Mouse (Mus musculus) adrenal gland, adult (tissue): ENCODE results near the gene Cnn2.
A peak's percentile ranks its signal among the peaks of the same experiment; 100 is the strongest.

Source experiments
- DNase-seq, 2 experiments: peaks; one replicate each; pipeline ENCODE4 v3.0.0; 2022 to 2023; ENCODE audit warnings: low spot score in 1 of 2; ENCODE audit not compliant: inconsistent age in 2 of 2

Gene Cnn2

DNA sequence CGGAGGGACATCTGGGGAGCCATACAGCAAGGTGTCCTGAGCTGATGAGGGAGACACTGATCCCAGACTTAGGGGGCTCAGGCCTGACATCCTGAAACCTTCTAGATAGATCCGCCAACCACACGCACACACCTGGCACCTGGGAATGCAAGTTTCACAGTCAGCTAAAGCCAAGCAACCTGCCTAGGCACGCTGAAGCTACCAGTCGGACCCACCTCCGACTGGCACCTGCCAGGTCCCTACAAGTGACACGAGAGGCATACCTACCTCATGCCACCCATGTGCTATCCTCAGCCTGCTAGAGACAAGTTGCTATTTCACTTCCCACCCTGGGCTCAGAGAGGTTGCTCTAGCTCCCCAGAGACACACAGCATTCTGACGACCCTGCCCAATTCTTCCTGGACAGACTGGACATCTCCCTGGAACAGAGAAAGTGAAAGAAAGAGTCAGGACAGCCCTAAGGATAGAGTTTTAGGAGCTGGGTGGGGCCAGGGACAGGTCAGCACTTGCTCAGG lies 945 bp downstream of the Cnn2 start:
- no peak for DNase-seq

DNA sequence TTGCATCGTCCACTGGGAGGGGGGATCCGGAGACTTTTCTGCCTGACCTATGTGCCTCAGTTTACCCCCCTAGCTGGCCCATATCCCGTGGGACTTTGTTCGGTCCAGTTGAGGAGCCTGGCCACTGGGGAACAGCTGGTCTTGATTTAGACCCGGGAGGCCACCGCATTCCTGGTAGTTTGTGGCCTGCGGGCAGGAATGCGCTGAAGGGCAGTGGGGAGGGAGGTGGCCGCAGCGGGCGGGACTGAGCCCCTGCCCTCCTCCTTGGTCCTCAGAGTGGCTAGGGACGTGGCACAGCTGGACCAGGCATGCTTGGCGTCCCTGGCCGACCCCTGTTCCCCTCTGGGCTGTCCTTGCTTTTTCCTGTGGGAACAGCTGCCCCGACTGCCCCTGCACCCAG lies 1.5 kb downstream of the Cnn2 start:
- no peak for DNase-seq

DNA sequence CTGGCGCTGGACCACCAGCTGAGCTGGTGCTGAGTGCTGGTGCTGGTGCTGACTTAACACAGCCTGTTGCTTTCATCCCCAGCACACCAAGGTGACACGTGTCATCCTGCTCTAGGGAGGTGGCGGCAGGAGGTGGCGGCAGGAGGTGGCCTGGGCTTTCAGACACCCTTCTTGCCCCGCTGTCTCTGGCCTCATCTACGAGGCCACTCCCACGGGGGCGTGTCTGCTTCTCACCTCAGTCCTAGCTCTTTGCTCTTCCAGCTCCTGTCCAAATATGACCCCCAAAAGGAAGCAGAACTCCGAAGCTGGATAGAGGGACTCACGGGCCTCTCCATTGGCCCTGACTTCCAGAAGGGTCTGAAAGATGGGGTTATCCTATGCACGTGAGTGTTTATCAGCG lies 2.7 kb downstream of the Cnn2 start:
- no peak for DNase-seq

GRCm38 (mm10) chr10:79991548-79991947 lies 3.2 kb downstream of the Cnn2 start:
- DNase-seq, result no peak

- peak in 1 of 2 experiments; percentile 66 for DNase-seq
These were observed 6.2 kb downstream of the Cnn2 start for GRCm38 (mm10) chr10:79994397-79995115.

DNA sequence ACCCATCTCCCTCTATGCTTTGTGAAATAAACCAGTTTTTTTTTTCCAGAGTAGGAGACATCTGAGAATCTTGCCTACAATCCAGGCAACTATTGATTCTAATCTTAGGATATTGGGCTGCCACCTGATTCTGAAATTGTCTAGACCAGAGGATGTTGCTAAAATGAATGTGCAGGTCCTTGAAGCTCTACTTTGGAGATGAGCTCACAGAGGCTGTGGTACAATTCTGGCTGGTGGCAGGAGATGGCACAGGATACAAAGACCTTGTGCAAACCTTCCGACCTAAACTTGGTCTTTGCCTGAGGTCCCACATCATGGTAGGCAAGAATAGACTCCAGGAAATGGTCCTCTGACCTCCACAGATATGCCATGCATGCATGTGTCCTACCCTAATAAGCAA lies 7.3 kb downstream of the Cnn2 start:
- no peak for DNase-seq

- peak; percentile 96 to 99 for DNase-seq
These were observed 8.1 kb downstream of the Cnn2 start, which contains the start of gene Abca7 for GRCm38 (mm10) chr10:79996272-79997033. Gene Abca7 (plus strand): TSS chr10:79996494.

DNA sequence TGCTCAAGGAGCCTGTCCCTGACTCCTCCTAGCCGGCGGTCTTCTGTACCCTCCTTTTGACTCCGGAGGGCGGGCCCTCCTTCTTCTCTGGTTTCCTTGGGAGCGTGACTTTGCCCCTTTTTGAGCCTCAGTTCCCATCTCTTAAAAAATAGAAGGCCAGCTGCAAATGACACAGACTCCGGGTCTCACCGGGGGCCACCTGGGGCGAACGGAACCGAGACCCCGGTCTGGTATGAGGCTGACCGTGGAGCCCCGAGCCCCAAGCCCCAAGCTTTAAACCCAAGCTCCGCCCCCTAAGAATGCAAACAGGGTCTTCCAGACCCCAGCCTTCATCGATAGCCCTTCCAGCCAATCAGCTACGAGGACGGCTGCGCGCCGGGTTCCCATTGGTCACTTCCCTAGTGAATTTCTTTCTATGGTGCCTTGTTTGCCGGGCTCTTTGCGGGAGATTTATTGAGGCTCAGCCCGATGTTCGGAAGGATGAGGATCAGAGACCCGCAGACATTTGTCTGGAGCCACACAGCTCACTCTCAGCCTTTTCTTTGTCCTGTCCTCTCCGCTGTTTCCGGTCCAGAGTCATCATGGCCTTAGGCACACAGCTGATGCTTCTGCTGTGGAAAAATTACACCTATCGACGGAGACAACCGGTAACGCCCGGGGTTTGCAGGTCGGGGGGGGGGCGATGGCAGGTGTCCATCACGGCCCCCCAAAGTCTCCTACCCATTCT lies 8.8 kb downstream of the Cnn2 start:
- DNase-seq, result peak; percentile 71 to 89

DNA sequence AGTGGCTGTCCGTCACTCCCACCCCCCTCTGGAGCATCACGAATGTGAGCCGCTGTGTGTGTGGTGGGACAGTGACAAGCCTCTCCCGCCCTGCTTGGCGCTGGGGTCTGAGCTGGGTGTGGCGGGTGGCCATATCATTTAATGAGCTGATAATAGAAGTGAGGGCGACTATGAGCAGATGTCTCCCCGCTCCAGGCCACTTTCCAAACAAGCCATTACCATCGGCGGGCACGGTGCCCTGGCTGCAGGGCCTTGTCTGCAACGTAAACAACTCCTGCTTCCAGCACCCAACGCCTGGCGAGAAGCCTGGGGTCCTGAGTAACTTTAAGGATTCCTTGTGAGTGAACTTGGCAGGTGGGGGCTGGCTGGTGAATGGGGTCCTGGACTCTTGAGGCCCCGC lies 9.4 kb downstream of the Cnn2 start:
- DNase-seq, result peak in 1 of 2 experiments; percentile 62

DNA sequence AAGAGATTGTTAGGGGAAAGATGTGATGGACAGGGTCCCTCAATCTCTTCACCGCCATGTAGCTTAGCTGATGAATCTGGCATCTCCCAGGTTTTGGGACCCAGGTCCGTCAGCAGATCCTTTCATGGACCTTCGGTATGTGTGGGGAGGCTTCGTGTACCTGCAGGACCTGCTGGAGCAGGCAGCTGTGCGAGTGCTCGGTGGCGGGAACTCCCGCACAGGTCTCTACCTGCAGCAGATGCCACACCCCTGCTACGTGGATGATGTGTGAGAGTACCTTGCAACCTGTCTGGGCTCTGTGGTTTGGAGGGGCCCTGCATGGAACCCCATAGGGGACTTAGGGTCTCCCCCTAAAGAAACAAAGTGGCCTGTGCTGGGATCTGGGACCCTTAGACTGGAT lies 13.6 kb downstream of the Cnn2 start:
- DNase-seq, result no peak

- DNase-seq, result no peak
These were observed 14.4 kb downstream of the Cnn2 start for GRCm38 (mm10) chr10:80002829-80003228.

GRCm38 (mm10) chr10:80003374-80004232 lies 15.2 kb downstream of the Cnn2 start:
- peak in 1 of 2 experiments; percentile 64 for DNase-seq

- peak; percentile 86 to 90 for DNase-seq
These were observed 15.9 kb downstream of the Cnn2 start for GRCm38 (mm10) chr10:80004233-80004705.

- no peak for DNase-seq
These were observed 23.4 kb downstream of the Cnn2 start for GRCm38 (mm10) chr10:80011740-80012139.

DNA sequence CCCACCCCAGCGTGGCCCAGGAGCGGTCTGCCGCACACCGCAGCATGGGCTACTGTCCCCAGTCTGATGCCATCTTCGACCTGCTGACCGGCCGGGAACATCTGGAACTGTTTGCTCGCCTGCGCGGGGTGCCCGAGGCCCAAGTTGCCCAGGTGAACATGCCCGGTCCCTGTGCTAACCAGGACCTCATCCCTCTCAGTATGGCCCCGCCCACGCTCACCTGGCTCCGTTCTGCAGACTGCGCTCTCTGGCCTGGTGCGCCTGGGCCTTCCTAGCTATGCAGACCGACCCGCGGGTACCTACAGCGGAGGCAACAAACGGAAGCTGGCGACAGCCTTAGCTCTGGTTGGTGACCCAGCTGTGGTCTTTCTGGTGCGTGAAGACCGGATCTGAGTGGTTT lies 25.2 kb downstream of the Cnn2 start:
- no peak for DNase-seq

DNA sequence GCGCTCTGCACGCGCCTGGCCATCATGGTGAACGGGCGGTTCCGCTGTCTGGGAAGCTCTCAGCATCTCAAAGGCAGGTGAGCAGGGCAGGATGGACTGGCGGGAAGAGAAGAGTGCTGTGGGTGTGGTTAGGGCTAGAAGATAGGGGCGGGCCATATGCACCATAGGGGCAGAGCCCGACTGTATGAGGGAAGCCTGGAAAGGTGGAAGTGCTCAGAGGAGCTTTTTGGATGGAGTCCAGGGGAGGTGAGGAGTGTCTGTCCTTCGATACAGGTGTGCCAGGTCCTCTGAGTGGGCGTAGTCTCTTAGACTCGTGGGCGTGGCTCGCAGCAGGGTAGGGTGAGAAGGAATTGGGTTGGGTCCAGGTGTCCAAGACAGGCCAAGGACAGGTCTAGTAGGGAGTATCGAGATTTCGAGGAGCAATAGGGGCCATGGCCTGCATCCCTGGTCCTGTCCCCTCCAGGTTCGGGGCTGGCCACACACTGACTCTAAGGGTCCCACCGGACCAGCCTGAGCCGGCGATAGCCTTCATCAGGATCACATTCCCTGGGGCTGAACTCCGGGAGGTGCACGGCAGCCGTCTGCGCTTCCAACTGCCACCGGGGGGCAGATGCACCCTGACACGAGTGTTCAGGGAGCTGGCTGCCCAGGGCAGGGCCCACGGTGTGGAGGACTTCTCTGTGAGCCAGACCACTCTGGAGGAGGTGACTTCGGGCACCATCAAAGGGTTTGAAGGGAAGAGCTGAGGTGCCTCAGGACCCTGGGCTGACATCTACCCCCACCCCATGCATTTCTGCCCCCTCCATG lies 26.3 kb downstream of the Cnn2 start:
- no peak for DNase-seq

DNA sequence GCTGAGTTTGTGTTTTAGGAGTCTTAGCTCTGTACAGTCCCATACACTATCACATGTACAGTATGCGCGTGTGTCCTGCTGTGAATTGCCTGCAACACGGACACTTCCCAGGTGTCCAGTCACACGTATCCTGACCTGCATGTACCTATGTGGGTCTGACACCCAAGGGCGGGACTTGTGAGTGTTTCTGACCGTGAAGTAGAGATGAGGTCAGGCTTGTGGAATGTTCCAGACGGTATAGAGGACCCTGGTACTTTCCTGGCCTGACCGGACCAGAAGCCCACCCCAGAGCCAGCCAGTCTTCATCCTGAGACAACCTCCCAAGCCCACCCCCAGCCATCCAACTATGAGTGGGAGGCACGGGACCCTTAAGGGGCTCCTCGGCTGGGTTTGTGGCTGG lies 27.2 kb downstream of the Cnn2 start:
- DNase-seq, result no peak

DNA sequence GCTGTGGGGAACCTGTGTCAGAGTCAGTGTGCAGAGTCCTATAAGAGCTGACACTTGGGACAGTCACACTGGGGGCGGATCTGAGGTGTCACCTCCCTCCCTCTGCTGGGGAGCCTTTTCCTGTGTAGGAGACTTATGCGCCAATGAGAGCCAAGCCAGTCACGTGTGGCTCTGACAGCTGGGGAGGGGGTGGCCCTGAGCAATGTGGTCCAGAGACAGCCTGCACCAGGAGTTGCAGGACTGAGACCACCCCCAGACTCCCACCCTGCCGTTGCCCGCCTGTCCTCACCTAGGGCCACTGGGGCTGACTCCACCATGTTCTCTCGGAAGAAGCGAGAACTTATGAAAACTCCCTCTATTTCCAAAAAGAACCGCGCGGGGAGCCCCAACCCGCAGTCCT lies 28.1 kb downstream of the Cnn2 start, which contains the start of gene Arhgap45:
TSS of gene Arhgap45 (plus strand) at position 143 of the 400 bp plus-strand sequence.
- DNase-seq, result no peak

DNA sequence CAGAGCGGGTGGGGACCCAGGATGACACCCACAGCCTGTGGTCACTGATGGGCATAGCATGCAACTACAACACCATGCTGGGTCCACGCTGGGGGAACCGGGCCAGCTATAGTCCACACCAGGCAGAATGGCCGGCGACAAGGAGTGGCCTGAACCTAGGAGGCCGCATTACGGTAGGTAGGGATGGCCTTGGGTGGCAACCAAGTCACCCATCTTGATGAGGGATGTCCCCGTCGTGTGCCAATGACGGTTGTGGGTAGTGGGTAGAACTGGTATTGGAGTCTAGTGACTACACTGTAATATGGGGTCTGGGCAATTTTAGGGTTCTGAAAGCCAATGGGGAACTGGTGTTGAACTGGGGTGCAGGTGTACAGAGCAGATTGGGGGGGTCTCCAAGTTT lies 28.5 kb downstream of the Cnn2 start:
- DNase-seq, result no peak

DNA sequence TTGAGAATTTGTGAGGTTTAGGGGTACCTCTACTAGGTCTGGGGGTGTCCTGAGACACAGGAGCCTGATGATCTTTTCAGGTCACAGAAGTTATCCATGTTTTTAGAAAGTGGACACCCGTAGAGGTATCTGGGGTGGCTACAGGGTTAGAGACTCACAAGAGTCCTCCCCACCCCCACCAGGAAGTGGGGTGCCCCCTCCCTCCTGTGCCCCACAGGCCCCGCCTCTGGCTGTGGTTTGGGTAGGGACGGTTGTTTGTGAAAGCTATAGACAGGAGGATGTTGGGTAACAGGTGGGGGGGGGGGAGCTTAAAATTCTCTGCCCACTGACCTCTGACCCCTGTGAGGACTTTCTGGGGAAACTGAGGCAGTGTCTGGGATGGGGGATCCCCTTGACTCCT lies 29.0 kb downstream of the Cnn2 start:
- DNase-seq, result no peak
